Mouse (Mus musculus): Measurements from ENCODE around the gene Fut2. TPM values are rescaled to one million over a fixed set of nuclear protein-coding genes. Genes with fewer than 3 reads are reported as not detected.

Fut2 gene
- 35.1 and 36.1 TPM in 2 replicates for polyA plus RNA-seq (2015; fragmentation: Nextera tagmentation; extraction: Ambion mirVana)

DNA sequence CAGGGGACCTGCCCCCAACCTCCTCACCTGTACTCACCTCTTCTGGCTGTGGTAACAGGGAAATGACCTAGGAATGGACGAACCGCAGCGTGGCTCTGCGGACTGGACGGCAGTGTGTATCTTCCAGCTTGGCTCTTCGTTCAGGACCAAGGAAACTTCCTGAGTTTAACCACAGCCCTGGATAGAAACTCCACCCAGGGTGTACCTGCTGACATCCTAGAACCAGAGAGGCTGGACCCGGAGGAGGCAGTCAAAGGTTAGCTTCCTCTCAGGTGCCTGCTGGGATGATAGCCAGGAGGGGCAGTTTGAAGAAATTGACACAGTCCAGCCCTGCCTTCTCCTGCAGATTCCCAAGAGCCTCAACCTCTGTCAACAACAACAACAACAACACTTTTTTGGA is at the start of gene Fut2:
Gene Fut2, minus strand, starts transcription at position 234 of the 400 bp plus-strand sequence.
- Histone ChIP-seq H3K9me3 (ENCODE audit: control insufficient read depth, low read length) (no peaks in the 10 kb centered on the region), H3K27ac (replicated peaks) (peak within 1 kb of the TSS; percentile 89), H3K27me3 (ENCODE audit: control insufficient read depth, insufficient read depth, low read length) (no peaks in the 10 kb centered on the region), H3K9ac (ENCODE audit: low read length) (peak within 1 kb of the TSS; percentile 60), H3K4me2 (replicated peaks; ENCODE audit: low read depth) (peak within 1 kb of the TSS; percentile 45), H3K4me1 (replicated peaks; ENCODE audit: control insufficient read depth, insufficient read depth) (peaks cover 2% of the 10 kb centered on the region; the same call in 1 of the 2 replicates), H3K36me3 (ENCODE audit: control insufficient read depth, insufficient read depth, low read length) (no peaks in the 10 kb centered on the region), H3K4me3 (ENCODE audit: low read depth, low read length) (peak within 1 kb of the TSS; percentile 37)
- WGBS, result 73% methylated on average over 7 of the region's 7 CpGs
- ATAC-seq (ENCODE audit: low FRiP score, low TSS enrichment) (peak; percentile 71), DNase-seq (ENCODE audit: low spot score) (peak; percentile 62)
- TF ChIP-seq CTCF (IDR thresholded peaks at IDR 0.05; ENCODE audit: low read depth) (no peak), EP300 (optimal IDR thresholded peaks at IDR 0.05) (no peak)

- Histone ChIP-seq H3K4me3 (ENCODE audit: low read depth, low read length) (peak within 1 kb of the TSS; percentile 67), H3K27ac (replicated peaks) (peak within 1 kb of the TSS; percentile 97), H3K9ac (ENCODE audit: low read length) (peak within 1 kb of the TSS; percentile 87), H3K36me3 (ENCODE audit: control insufficient read depth, insufficient read depth, low read length) (peaks cover 29% of the 10 kb centered on the region), H3K9me3 (ENCODE audit: control insufficient read depth, low read length) (no peaks in the 10 kb centered on the region), H3K27me3 (ENCODE audit: control insufficient read depth, insufficient read depth, low read length) (no peaks in the 10 kb centered on the region), H3K4me1 (replicated peaks; ENCODE audit: control insufficient read depth, insufficient read depth) (peaks cover 13% of the 10 kb centered on the region; the same call in 1 of the 2 replicates), H3K4me2 (replicated peaks; ENCODE audit: low read depth) (peak within 1 kb of the TSS; percentile 91)
- TF ChIP-seq CTCF (IDR thresholded peaks at IDR 0.05; ENCODE audit: low read depth) (peak; percentile 20; the same call in 1 of the 2 replicates), EP300 (optimal IDR thresholded peaks at IDR 0.05) (no peak)
- DNase-seq (ENCODE audit: low spot score) (peak; percentile 99), ATAC-seq (ENCODE audit: low FRiP score, low TSS enrichment) (peak; percentile 86)
- 5% methylated on average over 34 of the region's 34 CpGs for WGBS
Measured at GRCm38 (mm10) chr7:45715090-45715708, 49.0 kb upstream of the Fut2 start, which contains the start of gene Rpl18. Gene Rpl18, plus strand, starts transcription at chr7:45715457.

DNA sequence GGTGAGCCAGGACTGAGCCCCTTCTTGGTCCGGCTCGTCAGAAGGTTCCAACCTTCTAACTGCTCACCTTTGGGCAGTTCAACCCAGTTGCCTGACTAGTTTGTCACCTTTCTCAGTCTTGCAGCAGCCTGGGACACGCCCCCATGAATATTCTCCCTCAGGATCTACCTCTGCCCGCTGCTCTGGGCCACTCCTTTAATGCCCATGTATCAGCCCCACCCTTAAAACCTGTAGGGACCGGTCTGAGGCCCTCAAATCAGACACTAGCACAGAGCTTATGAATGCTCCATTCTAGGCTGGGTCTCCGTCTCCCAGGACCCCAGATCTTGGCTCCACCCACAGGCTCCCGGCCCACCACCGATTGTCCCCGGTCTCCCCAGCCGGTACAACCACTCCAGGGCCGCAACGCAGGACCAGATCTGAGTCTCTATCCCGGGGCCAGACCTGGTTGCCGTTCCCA is 48.5 kb upstream of the Fut2 start:
- TF ChIP-seq CTCF (IDR thresholded peaks at IDR 0.05; ENCODE audit: low read depth) (no peak), EP300 (optimal IDR thresholded peaks at IDR 0.05) (peak; percentile 83)
- ATAC-seq (ENCODE audit: low FRiP score, low TSS enrichment) (peak; percentile 80), DNase-seq (ENCODE audit: low spot score) (peak; percentile 87)
- H3K4me2 ChIP-seq (replicated peaks; ENCODE audit: low read depth), result peak overlapping the region; percentile 91
- no peaks in the 10 kb centered on the region for H3K9me3 ChIP-seq (ENCODE audit: control insufficient read depth, low read length)
- H3K27ac ChIP-seq (replicated peaks), result peak overlapping the region; percentile 97
- peaks cover 28% of the 10 kb centered on the region for H3K36me3 ChIP-seq (ENCODE audit: control insufficient read depth, insufficient read depth, low read length)
- 10% methylated on average over 14 of the region's 14 CpGs for WGBS
- peak overlapping the region; percentile 67 for H3K4me3 ChIP-seq (ENCODE audit: low read depth, low read length)
- peak overlapping the region; percentile 87 for H3K9ac ChIP-seq (ENCODE audit: low read length)
- H3K27me3 ChIP-seq (ENCODE audit: control insufficient read depth, insufficient read depth, low read length), result no peaks in the 10 kb centered on the region
- H3K4me1 ChIP-seq (replicated peaks; ENCODE audit: control insufficient read depth, insufficient read depth), result peaks cover 13% of the 10 kb centered on the region; the same call in 1 of the 2 replicates

GRCm38 (mm10) chr7:45713881-45714520 is 47.8 kb upstream of the Fut2 start:
- ATAC-seq (ENCODE audit: low FRiP score, low TSS enrichment), result no peak
- Histone ChIP-seq H3K9ac (ENCODE audit: low read length) (peak overlapping the region; percentile 87), H3K4me1 (replicated peaks; ENCODE audit: control insufficient read depth, insufficient read depth) (peaks cover 13% of the 10 kb centered on the region)

DNA sequence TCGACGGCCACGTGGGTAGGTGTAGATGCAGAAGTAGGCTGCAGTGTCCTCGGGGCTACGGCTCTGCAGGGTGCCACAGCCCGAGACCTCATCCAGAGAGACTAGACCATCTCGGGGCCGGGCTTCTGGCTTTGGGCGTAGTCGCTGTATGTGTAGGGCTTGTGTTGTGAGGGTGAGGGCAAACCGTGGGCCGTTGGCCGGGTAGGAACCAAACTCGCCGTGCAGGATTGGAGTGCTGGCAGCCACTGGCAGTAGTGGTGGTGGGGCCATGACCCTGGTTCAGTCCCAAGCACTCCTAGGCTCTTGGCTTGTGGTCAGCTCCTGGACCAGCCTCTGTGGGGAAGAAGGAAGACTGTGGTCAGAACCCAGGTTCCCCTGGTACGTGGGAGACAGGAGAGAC is 47.2 kb upstream of the Fut2 start:
- Histone ChIP-seq H3K9ac (ENCODE audit: low read length) (peak overlapping the region; percentile 87; the same call in 1 of the 2 replicates), H3K27ac (replicated peaks) (peak overlapping the region; percentile 82), H3K27me3 (ENCODE audit: control insufficient read depth, insufficient read depth, low read length) (no peaks in the 10 kb centered on the region), H3K9me3 (ENCODE audit: control insufficient read depth, low read length) (no peaks in the 10 kb centered on the region), H3K4me2 (replicated peaks; ENCODE audit: low read depth) (peak overlapping the region; percentile 91), H3K4me3 (ENCODE audit: low read depth, low read length) (peak overlapping the region; percentile 67; the same call in 1 of the 2 replicates), H3K36me3 (ENCODE audit: control insufficient read depth, insufficient read depth, low read length) (peaks cover 27% of the 10 kb centered on the region), H3K4me1 (replicated peaks; ENCODE audit: control insufficient read depth, insufficient read depth) (peaks cover 17% of the 10 kb centered on the region)
- WGBS, result 80% methylated on average over 16 of the region's 16 CpGs
- TF ChIP-seq CTCF (IDR thresholded peaks at IDR 0.05; ENCODE audit: low read depth), result no peak
- TF ChIP-seq EP300 (optimal IDR thresholded peaks at IDR 0.05), result no peak
- DNase-seq (ENCODE audit: low spot score), result peak; percentile 41
- no peak for ATAC-seq (ENCODE audit: low FRiP score, low TSS enrichment)

More at GRCm38 (mm10) chr7:45713881-45714520, 47.8 kb upstream of the Fut2 start:
- Histone ChIP-seq H3K9me3 (ENCODE audit: control insufficient read depth, low read length) (no peaks in the 10 kb centered on the region), H3K36me3 (ENCODE audit: control insufficient read depth, insufficient read depth, low read length) (peaks cover 27% of the 10 kb centered on the region), H3K27me3 (ENCODE audit: control insufficient read depth, insufficient read depth, low read length) (no peaks in the 10 kb centered on the region), H3K27ac (replicated peaks) (peak overlapping the region; percentile 82), H3K4me2 (replicated peaks; ENCODE audit: low read depth) (peak overlapping the region; percentile 91), H3K4me3 (ENCODE audit: low read depth, low read length) (peak overlapping the region; percentile 67)
- TF ChIP-seq EP300 (optimal IDR thresholded peaks at IDR 0.05) (no peak), CTCF (IDR thresholded peaks at IDR 0.05; ENCODE audit: low read depth) (no peak)
- DNase-seq (ENCODE audit: low spot score), result peak; percentile 17
- WGBS, result 58% methylated on average over 6 of the region's 6 CpGs

All from stomach, postnatal 0 days (tissue).